Mouse (Mus musculus) embryo, embryonic 11 days (tissue): ENCODE measurements around the gene Ccnd3.

ENCODE experiments used
- DNase-seq: peaks from one replicate; pipeline ENCODE4 v3.0.0-alpha.2; 2015

The Ccnd3 gene

DNA sequence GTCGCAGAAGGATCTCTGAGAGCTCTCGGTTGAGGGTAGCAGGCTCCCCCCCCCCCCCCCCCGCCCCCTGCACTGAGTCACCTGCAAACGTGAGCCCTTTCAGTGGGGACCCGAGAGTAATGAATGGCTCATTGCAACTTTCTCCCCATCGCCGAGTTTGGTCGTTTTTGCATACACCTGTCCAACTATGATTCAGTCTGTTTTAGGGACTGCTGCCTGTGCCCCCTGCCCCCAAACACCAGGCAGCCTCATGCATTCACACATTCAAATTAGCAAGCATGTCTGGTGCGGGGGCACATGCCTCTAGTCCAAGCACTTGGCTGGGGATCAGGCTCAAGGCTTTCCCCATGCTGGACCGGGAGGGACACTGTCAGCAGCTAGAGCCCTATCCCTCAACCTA, 49.8 kb downstream of the Ccnd3 start:
- no peak for DNase-seq

- no peak for DNase-seq
Measured at GRCm38 (mm10) chr17:47557179-47557578, 52.3 kb downstream of the Ccnd3 start.

- DNase-seq: no peak
Measured at GRCm38 (mm10) chr17:47559726-47560125, 54.9 kb downstream of the Ccnd3 start.

GRCm38 (mm10) chr17:47562875-47563274, 58.0 kb downstream of the Ccnd3 start:
- DNase-seq: no peak

- DNase-seq: no peak
Measured at GRCm38 (mm10) chr17:47564612-47565011, 59.8 kb downstream of the Ccnd3 start.

GRCm38 (mm10) chr17:47566133-47566532, 61.3 kb downstream of the Ccnd3 start:
- peak; percentile 36 for DNase-seq

DNA sequence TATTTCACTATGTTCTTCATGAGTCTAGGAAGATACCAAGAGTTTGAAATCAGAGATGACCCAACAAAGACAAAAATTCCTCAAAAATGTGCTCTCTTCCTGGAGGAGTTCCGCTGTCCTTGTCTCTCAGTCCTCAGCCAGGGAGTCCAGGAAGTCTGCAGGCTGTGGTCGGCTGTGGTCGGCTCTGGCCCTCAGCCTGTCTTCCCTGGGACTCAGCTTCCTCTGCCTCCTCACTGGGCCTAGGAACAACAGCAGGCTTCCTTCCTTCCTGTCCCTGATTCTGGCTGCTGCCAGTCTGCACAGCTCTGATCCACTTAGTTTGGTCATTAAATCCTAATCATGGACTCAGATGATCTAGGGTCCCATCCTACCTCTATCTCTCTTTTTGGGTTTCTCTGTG, 62.4 kb downstream of the Ccnd3 start:
- DNase-seq: no peak

DNA sequence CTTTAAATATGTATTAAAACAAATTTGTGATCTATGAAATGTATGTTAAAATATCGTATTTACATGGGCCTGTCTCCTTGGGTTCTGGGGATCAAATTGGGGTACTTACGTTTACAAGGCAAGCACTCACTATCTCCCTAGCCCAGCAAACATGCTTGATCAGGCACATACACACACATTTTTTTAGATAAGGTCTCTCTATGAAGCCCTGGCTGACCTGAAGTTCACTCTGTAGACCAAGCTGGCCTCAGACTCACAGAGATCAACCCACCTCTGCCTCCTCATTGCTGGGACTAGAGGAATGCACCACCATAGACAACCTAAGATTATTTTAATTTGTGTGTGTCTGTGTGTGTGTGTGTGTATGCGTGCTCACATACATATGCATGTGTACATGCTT, 63.5 kb downstream of the Ccnd3 start:
- no peak for DNase-seq

GRCm38 (mm10) chr17:47568951-47569527, 64.2 kb downstream of the Ccnd3 start:
- peak; percentile 50 for DNase-seq

DNA sequence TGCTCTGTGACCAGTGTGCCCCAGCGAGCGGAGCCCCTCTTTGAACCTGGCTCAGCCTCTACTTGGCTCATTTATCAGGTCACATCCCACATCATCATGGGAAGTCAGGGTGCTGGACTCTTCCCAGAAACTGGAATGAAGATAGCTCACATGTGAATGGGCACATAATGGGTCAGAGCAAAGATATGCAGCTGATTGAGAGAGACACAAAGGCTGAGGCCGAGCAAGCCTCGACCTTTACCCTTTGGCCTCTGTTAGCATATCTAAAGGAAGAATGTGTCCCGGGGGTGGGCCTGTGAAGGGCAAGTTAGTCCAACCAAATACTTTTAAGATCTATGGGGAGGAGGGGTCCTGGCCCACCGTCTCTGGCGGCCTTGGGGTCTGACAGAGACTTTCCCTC, 66.8 kb downstream of the Ccnd3 start:
- peak; percentile 70 for DNase-seq

DNA sequence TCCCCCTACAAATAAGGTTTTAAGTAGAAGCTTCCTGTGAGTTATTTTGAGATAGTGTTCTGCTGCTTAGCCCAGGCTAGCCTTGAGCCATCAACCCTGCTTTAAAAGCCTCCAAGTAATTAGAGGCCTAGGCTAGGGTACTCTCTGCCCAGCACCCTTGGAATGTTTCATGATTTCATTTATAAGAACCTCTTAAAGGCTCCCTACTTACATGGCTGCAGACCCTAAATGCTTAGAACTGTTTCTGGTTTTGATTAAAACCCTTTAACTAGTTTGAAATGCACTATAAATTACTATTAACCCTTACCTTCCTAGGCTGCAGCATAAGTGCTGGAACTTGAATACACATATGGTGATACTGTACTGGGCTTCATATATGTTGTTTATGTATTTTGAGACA, 67.6 kb downstream of the Ccnd3 start:
- no peak for DNase-seq

- DNase-seq: no peak
Measured at GRCm38 (mm10) chr17:47574028-47574427, 69.2 kb downstream of the Ccnd3 start.

- no peak for DNase-seq
Measured at GRCm38 (mm10) chr17:47574830-47575229, 70.0 kb downstream of the Ccnd3 start.

DNA sequence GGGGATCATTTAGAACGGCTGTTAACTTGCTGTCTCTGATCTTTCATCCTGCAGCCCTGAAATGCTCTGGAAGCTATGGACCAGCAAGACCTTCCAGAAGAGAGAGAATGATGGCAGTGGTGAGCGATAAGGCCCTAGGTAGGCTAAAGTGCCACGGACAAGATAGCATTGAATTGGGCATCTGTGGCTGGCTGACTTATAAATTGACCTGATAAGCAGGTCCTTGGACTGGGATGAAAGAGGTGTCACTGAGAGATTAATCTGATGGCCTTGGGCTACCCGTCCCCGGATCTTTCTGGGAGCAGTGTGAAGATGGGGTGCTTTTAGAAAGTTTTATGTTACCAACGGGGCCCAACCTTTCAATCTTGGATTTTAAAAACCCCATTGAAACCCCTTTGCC, 73.8 kb downstream of the Ccnd3 start:
- no peak for DNase-seq

DNA sequence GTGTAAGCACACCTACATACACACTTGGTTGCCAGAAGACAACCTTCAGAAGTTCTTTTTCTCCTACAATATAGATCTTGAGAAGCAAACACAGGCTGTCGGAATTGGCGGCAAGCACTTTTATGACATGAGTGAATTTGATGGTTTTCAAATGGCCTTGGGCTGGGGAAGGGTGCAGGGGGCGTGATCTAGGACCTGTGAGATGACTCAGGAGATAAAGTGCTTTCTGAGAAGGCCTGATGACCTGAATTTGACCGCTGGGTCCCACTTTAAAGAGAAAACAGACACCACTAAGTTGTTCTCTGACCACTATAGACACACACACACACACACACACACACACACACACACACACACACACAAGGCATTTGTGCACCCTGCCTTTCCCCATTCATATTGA, 76.1 kb downstream of the Ccnd3 start:
- DNase-seq: no peak

DNA sequence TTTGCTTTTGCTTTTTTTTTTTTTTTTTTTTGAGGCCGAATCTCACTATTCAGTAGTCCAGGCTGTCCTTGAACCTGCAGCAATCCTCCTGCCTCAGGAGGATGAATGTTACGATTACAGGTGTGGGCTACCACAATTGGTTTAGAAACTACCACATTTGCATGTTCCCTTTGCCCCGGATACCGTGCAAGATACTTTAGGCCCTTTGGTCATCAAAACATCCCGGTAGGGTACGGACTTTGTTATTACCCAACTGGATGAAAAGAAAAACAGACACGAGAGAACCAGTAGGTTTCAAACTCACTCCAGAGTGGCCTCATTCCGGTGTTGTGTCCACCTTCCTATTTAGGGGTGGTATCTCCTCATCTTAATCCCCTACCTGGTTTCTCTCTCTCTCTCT, 83.7 kb downstream of the Ccnd3 start:
- no peak for DNase-seq

DNA sequence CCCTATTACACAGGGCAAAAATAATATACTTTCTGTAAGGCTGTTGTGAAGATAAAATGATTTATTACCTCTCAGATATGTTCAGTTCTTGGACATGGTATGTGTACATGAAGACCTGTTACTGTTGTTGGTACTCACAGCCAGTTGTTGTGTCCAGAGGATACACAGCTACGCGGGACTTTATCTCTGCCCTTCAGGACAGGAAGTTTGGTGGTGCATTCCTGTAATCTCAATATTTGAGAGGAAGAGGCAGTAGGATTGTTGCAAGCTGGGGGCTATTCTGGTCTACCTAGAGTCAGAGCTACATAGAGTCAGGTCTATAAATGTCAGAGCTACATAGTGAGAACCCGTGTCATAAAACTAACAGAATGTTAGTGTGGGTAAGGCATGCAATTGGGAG, 86.2 kb downstream of the Ccnd3 start:
- no peak for DNase-seq

GRCm38 (mm10) chr17:47593215-47593853, 88.5 kb downstream of the Ccnd3 start:
- peak; percentile 98 for DNase-seq

DNA sequence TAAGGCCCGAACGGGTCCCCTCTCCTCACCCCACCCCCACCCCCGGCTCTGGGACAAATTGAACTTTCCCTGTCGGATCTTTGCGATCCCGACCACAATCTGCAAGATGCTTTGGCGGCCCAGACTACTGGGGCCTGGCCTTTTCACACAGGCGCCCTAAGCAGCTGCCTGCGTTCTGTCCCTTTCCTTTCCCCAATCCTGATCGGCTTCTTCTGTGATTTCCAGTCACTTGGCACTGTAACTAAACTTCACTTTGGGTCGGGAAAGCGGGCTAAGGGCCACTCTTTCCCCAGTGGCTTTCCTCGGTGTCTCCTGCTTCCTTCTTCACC, 89.0 kb downstream of the Ccnd3 start:
- no peak for DNase-seq

GRCm38 (mm10) chr17:47594183-47594968, 89.5 kb downstream of the Ccnd3 start:
- DNase-seq: peak; percentile 62

DNA sequence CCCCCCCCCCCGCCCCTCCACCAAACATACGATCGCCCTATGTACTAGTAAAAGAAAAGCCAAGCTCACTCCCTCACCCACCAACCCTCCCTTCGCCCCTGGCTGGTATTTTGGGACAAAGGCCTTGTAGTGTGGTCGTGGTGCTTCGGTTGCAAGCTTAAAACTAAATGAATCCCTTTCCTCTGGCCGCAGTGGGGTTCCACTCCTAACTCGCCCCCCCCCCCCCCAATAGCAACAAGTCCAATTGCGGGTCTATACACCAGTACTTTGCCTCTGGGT, 90.1 kb downstream of the Ccnd3 start:
- peak; percentile 47 for DNase-seq

DNA sequence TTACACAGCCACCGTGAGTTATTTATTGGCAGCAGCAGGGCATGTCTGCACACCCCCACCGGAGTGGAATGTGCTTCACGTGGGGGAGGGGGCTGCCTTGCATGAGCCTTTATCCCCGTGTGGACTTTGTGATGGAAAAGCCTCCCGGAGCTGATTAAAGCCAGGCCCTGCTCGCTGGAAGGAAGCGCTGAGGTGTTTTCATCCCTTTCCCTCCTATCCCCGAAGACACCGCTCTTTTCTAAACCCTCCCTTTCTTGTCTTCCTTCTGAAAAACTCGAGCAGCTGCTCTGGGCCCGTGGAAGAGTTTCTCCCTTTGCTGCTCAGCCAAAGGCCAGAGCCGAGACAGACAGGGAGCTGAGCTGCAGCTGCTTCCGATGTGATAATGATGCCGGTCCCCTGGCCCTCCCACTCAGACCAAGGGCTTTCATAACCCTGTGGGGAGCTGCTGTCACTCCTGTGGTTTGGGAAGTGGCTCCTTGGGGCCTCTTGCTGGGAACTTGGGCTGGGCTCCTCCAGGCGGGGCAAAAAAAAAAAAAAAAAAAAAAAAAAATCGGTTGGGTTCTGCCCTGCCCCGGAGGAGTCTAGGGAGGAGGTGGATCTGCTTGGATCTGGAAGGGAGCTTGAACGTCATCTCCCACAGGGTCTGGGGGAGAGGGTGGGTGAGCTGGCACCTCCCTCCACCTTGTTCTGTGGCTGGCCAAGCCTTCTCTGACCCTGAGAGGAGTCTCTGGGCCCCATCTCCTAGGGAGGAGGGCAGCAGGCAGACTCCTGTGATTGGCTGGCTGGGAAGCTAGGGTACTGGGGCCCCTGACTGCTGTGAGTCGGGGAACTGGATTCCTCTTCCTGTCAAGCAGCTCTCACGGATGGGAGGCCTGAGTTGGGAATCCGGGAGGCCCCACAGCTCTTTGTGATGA, 90.7 kb downstream of the Ccnd3 start:
- peak; percentile 90 for DNase-seq

DNA sequence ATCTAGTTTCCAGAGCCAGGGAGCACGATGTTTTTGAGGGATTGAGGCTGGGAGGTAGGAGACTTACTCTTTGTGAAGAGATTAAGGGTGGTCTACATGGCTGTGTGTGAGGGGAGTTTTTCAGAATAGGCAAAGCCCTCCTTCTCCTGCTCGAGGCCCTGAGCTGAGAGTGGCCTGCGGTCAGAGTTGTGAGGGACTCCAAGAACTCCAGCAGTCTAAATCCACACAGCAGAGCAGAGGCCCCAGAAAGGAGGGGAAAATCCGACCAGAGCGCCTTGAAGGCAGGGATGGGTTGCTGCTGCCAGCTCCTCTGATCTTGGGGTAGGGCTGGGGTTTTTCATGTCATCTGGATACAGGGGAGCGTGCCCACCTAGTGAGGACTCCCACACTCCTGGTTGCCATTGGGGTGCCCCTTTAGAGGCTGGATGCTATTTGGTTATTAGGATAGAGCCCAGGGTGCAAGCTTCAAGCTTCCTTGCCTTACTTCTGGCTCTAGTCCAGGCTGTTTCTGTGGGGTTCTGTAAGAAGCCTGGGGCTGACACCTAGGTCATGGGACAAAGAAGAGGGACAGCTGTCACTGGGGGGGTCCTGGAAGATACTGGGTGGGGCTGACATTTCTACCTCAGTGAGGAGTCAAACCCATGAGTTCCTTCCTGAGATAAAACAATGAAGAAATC, 91.4 kb downstream of the Ccnd3 start:
- no peak for DNase-seq
